Mouse (Mus musculus) thymus, postnatal 36 days (tissue): ENCODE data around the gene Gm17545.
"Not testable (repeated sequence)": the region's sequence is repeated elsewhere in the genome, so short reads cannot be mapped to it uniquely, and the experiment has no call there.

Source experiments
- DNase-seq, 2 experiments: peaks; one replicate each; pipeline ENCODE4 v3.0.0; 2022; ENCODE audit warnings: mixed read lengths in 2 of 2

The Gm17545 gene

GRCm38 (mm10) chr9:22453990-22454389 lies at the start of gene Gm17545:
Gene Gm17545 (plus strand): TSS chr9:22454290.
- DNase-seq = not testable (repeated sequence)

DNA sequence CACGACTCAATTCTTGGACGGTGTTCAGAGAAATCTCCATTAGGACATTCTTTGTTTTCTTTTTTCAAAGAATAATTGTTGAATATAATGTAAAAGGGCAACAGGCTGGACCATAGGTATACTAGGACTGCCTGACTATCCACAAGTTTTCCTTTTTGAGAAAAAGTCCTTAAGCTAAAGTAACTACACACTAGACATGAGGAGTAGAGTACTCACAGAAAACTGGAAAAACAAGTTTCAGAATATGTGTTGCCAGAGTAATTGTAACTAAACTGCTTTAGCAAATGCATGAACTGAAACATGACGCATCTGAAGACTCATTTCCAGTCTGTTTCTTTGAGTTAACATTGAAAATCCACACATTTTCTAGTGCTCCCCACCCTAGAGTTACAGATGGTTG lies 48.7 kb upstream of the Gm17545 start:
- no peak for DNase-seq

GRCm38 (mm10) chr9:22407633-22408032 lies 46.5 kb upstream of the Gm17545 start:
- not testable (repeated sequence) for DNase-seq

GRCm38 (mm10) chr9:22408344-22408743 lies 45.7 kb upstream of the Gm17545 start:
- not testable (repeated sequence) for DNase-seq

DNA sequence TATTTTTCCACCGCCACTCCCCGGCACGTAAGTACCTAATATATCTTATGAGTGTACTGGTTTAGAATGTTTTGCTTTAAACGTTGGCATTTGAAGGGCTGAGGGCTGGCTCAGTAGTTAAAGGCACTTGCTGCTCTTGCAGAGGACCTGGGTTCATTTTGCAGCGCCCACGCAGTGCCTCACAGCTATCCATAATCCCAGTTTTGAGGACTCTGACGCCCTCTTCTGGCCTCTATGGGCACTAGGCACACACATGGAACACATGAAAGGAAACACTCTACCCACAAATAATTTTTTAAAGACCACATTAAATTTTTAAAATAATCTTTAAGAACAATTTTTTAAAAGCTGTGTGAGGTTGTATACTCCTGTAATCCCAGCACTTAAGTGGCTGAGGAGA lies 44.6 kb upstream of the Gm17545 start:
- no peak for DNase-seq

DNA sequence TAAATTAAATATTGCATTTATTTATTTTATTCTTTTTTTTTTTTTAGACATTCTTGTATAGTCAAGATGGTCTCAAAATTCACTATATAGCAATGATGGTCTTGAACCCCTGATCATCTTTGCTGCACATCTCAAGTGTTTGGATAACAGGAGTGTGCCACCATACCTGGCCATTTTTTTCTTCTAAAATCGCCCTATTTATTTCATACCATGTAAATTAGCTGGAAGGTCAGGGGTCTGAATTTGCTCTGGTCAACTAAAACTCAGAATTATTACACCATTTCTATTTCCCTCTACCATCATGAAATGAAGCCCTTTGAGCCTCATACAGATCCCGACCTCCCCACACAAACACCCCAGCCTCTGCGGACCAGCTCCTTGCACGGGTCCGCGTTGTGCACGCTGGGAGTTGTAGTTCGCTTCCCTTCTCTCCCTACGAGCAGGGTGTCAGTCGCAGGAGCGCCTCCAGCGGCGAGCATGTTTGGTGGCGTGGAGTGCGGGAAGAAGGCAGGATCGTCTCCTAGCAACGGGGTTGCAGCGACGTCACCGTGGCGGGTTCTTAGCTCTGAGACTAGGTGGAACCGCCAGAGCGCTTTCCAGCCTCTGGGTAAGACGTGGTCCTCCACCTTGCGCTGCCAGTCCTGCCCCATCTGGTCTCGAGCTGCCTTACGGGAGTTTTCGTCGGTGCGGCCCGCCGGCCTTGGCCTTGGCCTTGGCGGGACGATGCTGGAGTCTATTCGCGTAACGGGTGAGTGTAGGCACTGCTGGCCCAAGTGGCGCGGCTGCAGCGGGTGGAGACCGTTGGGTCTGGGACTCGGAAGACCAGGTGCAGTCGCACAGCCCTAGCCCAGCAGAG lies 42.9 kb upstream of the Gm17545 start, which contains the start of gene 9530077C05Rik:
9530077C05Rik (plus strand) TSS at position 512 of the 856 bp plus-strand sequence.
- DNase-seq = peak; percentile 96 to 98

DNA sequence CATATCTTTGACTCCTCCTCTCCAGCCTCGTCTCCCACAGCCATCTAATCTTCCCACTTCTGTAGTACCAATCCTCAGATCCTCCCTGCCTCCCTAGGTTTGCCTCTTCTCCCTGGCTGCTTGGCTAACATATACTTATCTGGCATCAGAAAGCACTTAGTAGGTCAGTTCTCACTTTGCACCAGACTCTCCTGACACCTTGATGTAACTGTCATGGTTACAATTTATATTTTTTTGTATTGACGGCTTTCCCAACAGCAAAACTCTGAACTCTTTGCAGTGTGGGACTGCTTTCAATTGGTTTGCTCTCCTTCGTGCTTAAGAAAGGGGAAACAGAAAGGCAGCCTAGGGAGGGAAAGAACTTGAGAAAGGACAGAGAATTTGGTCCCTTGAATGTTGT lies 37.9 kb upstream of the Gm17545 start:
- DNase-seq = no peak

DNA sequence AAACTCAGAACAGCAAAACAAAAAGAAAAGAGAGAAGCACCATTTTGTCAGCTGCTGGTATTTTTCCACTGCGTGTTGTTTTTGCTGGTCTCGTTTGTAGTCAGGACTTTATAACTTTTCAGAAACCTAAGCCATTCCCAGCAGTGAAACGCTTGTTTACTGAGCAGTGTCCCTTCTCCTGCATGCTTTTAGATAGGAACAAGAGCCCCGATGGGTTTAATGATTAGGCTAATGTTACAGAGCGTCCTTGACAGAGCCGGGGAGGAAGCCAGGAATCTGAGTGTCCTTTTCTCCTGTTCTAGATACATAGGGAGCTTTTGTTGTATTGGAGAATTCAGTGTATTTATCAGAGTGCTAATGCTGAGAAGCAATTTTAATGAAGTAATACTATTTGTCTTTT lies 36.5 kb upstream of the Gm17545 start:
- DNase-seq = no peak

- no peak for DNase-seq
Measured at GRCm38 (mm10) chr9:22419877-22420276, 34.2 kb upstream of the Gm17545 start.

DNA sequence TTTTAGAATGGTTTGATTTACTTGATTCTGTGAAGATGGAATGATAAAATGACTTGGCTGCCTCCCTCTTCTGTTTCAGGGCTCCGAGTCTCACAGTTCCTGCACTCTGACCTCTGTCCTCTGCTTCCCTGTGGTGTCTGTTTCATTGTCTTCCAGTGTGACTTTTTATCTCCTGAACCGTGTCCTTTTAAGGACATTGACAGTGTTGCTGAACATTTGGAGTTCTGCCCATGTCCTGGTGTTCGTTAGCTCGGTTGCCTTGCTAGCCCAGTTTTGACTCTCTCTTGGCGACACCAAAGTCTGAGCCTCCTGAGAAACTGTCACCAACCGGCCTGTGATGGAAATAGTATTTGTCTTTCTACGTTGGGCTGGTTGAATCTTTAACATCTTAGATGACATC lies 33.6 kb upstream of the Gm17545 start:
- no peak for DNase-seq

DNA sequence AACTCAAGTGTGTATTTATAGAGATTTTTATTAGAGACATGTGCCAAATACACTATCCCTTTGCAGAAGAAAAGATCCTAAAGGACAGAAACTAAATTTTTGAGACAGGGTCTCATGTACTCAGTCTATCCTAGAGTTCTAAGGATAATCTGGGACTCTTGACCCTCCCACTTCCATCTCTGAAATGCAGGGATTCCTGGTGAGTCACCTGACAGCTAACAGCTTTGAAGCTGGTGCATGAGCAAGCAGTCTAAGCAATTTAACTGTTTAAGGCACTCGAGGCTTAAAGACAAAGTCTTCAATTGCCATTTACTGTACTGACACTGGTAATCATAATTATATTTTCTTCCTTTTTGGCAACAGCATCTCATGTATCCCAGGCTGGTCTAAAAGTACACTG lies 31.5 kb upstream of the Gm17545 start:
- no peak for DNase-seq

DNA sequence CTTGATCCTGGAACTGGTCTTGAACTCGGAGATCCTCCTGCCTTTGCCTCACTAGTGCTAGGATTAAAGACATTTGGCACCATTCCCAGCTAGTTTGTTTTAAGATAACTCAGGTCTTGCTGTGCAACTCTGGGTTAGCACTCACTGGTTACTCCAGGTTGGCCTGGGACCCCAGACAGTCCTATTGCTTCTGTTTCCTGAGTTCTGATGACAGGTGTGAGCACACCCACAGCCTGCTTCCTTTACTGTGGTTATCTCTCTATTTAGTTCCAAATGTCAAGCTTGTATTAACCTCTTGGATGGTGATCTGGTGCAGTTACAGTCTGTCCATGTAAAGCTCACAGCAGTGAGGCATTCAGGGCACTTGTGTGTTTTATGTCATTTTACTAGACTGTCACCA lies 30.6 kb upstream of the Gm17545 start:
- DNase-seq = no peak

GRCm38 (mm10) chr9:22424196-22424595 lies 29.9 kb upstream of the Gm17545 start:
- no peak for DNase-seq

DNA sequence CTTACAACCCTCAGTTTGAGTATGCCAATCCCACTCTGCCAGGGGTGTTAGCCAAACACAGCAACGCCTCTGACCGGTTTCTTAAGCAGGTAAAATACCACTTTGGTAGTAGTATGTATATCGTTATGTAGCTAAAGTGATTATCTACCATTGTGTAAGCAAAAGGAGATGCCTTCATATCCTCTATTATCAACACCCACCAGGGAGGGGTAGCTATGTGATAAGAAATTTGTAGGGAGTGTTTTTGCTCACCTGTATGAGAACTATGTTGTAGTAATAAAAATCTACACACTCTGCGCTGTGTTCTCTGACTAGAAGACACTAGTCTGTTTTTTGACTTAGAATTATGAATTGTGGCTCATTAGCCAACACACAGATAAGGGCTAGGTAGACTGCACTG lies 29.4 kb upstream of the Gm17545 start:
- DNase-seq = no peak

- no peak for DNase-seq
Measured at GRCm38 (mm10) chr9:22428028-22428665, 25.9 kb upstream of the Gm17545 start.

- DNase-seq = no peak
Measured at GRCm38 (mm10) chr9:22428666-22429410, 25.3 kb upstream of the Gm17545 start.

- DNase-seq = peak; percentile 49 to 60
Measured at GRCm38 (mm10) chr9:22429533-22430241, 24.4 kb upstream of the Gm17545 start.

GRCm38 (mm10) chr9:22430315-22430840 lies 23.7 kb upstream of the Gm17545 start:
- peak; percentile 15 to 17 for DNase-seq

GRCm38 (mm10) chr9:22433221-22433620 lies 20.9 kb upstream of the Gm17545 start:
- DNase-seq = no peak

- no peak for DNase-seq
Measured at GRCm38 (mm10) chr9:22434101-22434500, 20.0 kb upstream of the Gm17545 start.

DNA sequence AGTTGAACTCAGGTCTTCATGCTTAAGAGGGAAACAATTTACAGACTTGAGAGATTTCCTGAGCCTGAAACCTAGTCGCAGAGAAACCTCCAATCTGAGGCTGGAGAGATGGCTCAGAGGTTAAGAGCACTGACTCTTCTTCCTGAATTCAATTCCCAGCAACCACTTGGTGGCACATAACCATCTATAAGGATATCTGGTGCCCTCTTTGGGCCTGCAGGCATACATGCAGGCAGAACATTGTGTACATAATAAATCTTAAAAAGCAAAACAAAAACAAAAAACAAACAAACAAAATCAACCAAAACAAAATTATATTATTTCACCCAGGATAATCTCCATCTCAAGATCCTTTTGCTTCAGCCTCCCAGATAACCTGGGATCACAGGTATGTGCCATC lies 15.3 kb upstream of the Gm17545 start:
- no peak for DNase-seq

GRCm38 (mm10) chr9:22443157-22443556 lies 10.9 kb upstream of the Gm17545 start:
- DNase-seq = no peak

DNA sequence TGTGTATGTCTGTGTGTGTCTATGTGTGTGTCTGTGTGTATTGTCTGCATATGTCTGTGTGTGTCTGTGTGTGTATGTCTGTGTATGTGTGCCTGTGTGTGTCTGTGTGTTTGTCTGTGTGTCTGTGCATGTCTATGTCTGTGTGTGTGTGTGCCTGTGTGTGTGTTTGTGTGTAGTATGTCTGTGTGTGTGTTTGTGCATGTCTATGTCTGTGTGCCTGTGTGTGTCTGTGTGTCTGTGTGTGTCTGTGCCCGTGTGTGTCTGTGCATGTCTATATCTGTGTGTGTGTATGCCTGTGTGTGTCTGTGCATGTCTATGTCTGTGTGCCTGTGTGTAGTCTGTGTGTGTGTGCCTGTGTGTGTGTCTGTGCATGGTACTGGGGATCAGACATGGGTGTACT lies 9.0 kb upstream of the Gm17545 start:
- no peak for DNase-seq
